Mouse (Mus musculus): ENCODE measurements at regions not wholly inside any gene's neighbourhood (a gene's known extent, or its start where the extent isn't known, plus 50 kb on each side); places are given as distances from the start of the nearest gene placed in this dataset.

GRCm38 (mm10) chr17:85857705-85858472 lies 169.8 kb upstream of the Six2 start:
- TF ChIP-seq CTCF (IDR thresholded peaks at IDR 0.05): no peak
- no peak for TF ChIP-seq EP300 (IDR thresholded peaks at IDR 0.05)

Measured in lung, postnatal 0 days (tissue).